Mouse (Mus musculus) stomach, embryonic 15.5 days (tissue): ENCODE data around the gene Rnf223. TPM values are rescaled to one million over a fixed set of nuclear protein-coding genes. Genes with fewer than 3 reads are reported as not detected.
"Not testable (repeated sequence)": the region's sequence is repeated elsewhere in the genome, so short reads cannot be mapped to it uniquely, and the experiment has no call there.

Source experiments
- ATAC-seq: fragments of 200-750 bp; cut with Nextera tagmentation; 2 replicates; pipeline ENCODE4 v1.8.0; 2017; ENCODE audit warnings: low read depth, moderate number of reproducible peaks, moderate TSS enrichment; ENCODE audit not compliant: insufficient read depth, low FRiP score
- H3K27ac ChIP-seq: fragments of 300-500 bp; sonication (generic); 2 replicates; pipeline ENCODE4 v1.5.1; 2015; ENCODE audit warnings: mild to moderate bottlenecking, inconsistent platforms
- H3K27me3 ChIP-seq: fragments of 300-500 bp; sonication (generic); replicated peaks from 2 replicates; pipeline ENCODE4 v1.6.1; 2015; ENCODE audit warnings: inconsistent platforms
- H3K36me3 ChIP-seq: fragments of 300-500 bp; sonication (generic); 2 replicates; pipeline ENCODE4 v1.6.1; 2015; ENCODE audit warnings: inconsistent platforms
- H3K4me1 ChIP-seq: fragments of 300-500 bp; sonication (generic); 2 replicates; pipeline ENCODE4 v1.6.1; 2015; ENCODE audit warnings: inconsistent platforms
- H3K4me2 ChIP-seq: fragments of 300-500 bp; sonication (generic); 2 replicates; pipeline ENCODE4 v1.6.1; 2015; ENCODE audit warnings: mild to moderate bottlenecking, inconsistent platforms
- H3K4me3 ChIP-seq: fragments of 300-500 bp; sonication (generic); replicated peaks from 2 replicates; pipeline ENCODE4 v1.5.1; 2015; ENCODE audit warnings: inconsistent platforms
- H3K9ac ChIP-seq: fragments of 300-500 bp; sonication (generic); 2 replicates; pipeline ENCODE4 v1.6.1; 2015; ENCODE audit warnings: inconsistent platforms
- H3K9me3 ChIP-seq: fragments of 300-500 bp; sonication (generic); 2 replicates; pipeline ENCODE4 v1.6.1; 2016; ENCODE audit warnings: inconsistent platforms
- WGBS: fragments of 180-500 bp; shearing (Covaris S2); methylation state at CpG from one replicate; pipeline ENCODE4 v1.1.7; 2015; 5-methylcytosine and 5-hydroxymethylcytosine counted together
- polyA plus RNA-seq: library from polyadenylated mRNA; unstranded; fragments of >200 nt; fragmentation: Nextera tagmentation; extraction: Ambion mirVana; gene quantifications from 2 replicates; pipeline ENCODE4 v1.2.1, GENCODE M21; 2015

The Rnf223 gene
- polyA plus RNA-seq, 1 experiment from 2014 or later: 0.44 TPM

DNA sequence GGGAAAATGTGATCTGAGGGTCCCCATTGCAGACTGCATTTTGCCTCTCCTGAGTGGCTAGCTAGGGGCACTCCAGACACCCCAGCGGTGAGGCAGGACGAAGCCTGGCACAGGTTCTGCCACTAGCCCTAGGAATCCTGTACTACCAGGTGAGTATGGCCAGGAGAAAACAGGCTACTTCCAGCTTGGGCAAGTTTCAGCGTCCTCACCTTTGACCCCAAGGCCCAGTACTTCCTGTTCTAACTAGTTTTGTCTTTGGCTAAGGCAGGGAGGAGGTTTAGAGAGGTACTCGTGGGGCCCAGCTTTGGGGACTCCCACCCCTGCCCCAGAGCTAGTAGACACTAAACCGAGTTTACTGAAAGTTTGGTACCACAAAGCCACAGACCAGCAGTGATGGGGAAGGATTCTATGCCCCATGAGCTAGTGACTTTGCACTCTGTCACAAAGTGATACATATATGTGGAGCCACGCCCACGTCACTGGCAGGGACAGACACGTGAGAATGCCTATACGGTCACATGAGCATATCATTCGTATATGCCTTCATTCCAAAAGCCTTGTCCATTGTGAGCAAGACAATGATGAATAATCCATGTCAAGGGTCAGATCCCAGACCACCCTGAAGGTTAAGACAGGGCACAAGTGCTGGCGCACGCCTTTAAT lies 3.8 kb downstream of the Rnf223 start:
- 70% methylated on average over 12 of the region's 12 CpGs for WGBS
- H3K36me3 ChIP-seq: no peaks in the 10 kb centered on the region
- no peak overlapping the region for H3K4me2 ChIP-seq
- no peaks in the 10 kb centered on the region for H3K27me3 ChIP-seq
- no peak overlapping the region for H3K9ac ChIP-seq
- no peak overlapping the region for H3K27ac ChIP-seq
- ATAC-seq: no peak
- no peaks in the 10 kb centered on the region for H3K9me3 ChIP-seq
- 0 out of 2 replicates have a peak, but pooled peaks cover 7% of the 10 kb centered on the region for H3K4me1 ChIP-seq
- H3K4me3 ChIP-seq: no peak overlapping the region

DNA sequence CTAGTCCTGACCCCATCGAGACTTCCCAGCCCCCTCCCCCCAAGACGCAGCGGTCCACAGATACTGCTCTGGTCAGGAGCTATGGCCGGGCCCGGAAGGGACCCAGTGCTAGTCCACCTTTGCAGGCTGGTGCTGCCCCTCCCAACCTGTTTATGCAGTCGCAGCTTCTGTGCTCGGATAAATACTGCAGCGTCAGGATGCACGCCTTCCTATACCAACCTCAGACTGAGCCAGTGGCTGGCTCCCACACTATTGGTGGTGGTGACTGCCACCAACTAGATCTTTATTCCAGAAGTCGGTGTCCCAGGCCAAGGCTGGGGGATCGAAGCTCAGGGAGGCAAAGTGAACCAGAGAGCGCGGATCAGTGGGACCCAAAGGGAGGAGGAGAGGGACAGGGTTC lies 4.8 kb downstream of the Rnf223 start:
- H3K36me3 ChIP-seq: no peaks in the 10 kb centered on the region
- 0 out of 2 replicates have a peak, but pooled peaks cover 7% of the 10 kb centered on the region for H3K4me1 ChIP-seq
- H3K4me2 ChIP-seq: no peak overlapping the region
- no peak overlapping the region for H3K4me3 ChIP-seq
- H3K9me3 ChIP-seq: no peaks in the 10 kb centered on the region
- no peak overlapping the region for H3K9ac ChIP-seq
- WGBS: 93% methylated on average over 13 of the region's 13 CpGs
- H3K27me3 ChIP-seq: no peaks in the 10 kb centered on the region
- ATAC-seq: no peak
- H3K27ac ChIP-seq: no peak overlapping the region; the same call in 1 of the 2 replicates

DNA sequence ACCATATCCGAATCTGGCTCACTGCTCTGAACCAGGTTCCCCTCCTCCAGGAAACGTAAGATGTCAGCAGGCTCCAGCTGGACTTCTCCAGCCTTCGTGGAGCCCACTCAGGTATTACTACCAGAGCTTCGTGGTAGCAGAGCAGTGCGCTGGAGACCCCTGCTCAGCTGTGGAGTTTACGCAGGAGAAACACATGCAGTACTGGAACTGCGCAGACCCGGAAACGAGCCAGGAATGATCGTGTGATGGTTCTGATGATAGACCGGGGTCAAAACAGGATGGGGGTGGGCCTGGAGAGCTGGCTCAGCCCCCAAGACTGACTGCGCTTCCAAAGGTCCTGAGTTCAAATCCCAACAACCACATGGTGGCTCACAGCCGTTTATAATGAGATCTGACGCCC lies 5.5 kb downstream of the Rnf223 start:
- ATAC-seq: no peak
- Histone ChIP-seq H3K27ac (no peak overlapping the region), H3K4me3 (no peak overlapping the region), H3K9ac (no peak overlapping the region), H3K9me3 (no peaks in the 10 kb centered on the region), H3K27me3 (no peaks in the 10 kb centered on the region), H3K4me2 (no peak overlapping the region), H3K36me3 (no peaks in the 10 kb centered on the region), H3K4me1 (0 out of 2 replicates have a peak, but pooled peaks cover 7% of the 10 kb centered on the region)
- 94% methylated on average over 14 of the region's 14 CpGs for WGBS

DNA sequence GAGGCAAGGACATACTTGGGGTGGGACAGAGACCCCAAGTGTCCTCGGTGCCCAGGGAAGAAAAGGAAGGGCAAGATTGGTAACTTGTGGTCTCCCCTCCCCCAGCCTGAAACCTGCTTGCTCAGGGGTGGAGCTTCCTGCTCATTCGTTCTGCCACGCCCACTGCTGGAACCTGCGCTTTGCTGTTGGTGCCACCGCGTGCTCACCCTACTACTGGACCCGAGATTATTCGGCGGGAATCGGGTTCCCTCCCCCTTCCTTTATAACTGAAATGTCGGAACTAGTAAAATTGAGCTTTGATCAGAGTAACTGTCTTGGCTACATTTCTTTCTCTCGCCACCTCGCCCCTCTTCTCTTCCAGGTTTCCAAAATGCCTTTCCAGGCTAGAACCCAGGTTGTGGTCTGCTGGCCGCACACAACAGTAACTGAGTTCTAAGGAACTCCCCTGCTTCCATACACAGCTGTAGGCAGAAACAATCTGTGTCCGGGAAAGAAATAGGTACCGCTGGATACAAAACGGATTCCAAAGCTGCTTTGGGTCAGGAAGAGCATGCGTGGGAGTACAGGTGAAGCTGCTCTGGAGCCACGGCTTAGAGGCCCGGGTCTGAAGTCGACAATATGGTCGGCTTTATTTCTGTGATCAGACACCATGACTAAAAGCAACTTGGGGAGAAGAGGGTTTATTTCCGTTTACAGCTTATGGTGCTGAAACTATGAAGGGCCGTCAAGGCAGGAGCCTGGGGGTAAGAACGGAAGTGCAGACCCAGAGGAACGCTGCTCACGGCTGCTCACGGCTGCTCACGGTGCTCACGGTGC lies 6.2 kb downstream of the Rnf223 start:
- Histone ChIP-seq H3K27me3 (no peaks in the 10 kb centered on the region), H3K27ac (no peak overlapping the region), H3K9ac (no peak overlapping the region), H3K4me3 (no peak overlapping the region), H3K4me1 (0 out of 2 replicates have a peak, but pooled peaks cover 7% of the 10 kb centered on the region), H3K36me3 (no peaks in the 10 kb centered on the region), H3K4me2 (no peak overlapping the region), H3K9me3 (no peaks in the 10 kb centered on the region)
- WGBS: 91% methylated on average over 30 of the region's 30 CpGs
- no peak for ATAC-seq

DNA sequence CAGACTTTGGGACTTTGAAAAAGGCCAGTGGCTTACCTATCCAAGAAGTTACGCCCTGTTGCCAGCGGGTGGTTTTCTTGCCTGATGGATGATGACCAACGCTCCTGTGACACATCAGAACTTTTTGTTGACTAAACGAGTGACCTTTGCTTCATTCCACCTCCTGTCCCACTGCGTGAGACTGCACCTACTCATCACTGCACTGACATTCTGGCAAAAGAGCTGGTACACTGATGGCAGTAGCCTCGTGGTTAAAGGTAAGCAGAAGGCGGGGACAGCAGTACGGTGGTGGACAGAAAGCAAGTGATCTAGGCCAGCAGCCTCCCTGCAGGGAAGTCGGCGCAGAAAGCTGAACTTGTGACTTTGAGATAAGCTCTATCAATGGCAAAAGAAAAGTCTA lies 20.6 kb downstream of the Rnf223 start:
- H3K36me3 ChIP-seq, H3K4me1 ChIP-seq, H3K27me3 ChIP-seq, ATAC-seq, H3K4me2 ChIP-seq, H3K9me3 ChIP-seq, H3K9ac ChIP-seq, H3K4me3 ChIP-seq, H3K27ac ChIP-seq: not testable (repeated sequence)
- 76% methylated on average over 10 of the region's 10 CpGs for WGBS

DNA sequence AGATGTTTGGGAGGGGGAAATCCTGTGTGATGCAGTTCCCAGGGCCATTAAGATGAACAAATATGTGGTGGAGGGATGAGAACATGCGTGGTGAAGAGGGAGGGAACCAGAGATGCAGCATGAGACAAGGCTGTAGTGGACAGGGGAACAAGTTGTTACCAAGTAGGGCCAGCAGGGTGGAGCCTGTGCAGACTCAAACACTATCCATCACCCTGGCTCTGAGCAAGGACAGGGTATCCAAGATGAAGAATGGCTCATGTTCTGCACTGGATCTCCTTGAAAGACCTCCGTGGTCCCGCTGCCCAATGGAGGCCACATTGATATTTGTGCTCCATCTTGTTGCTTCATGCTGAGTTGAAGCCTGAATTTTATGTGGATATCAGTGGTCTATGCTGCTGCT lies 24.5 kb downstream of the Rnf223 start:
- no peak overlapping the region for H3K4me2 ChIP-seq
- H3K36me3 ChIP-seq: no peaks in the 10 kb centered on the region
- H3K9ac ChIP-seq: no peak overlapping the region
- WGBS: 82% methylated on average over 3 of the region's 3 CpGs
- no peaks in the 10 kb centered on the region for H3K27me3 ChIP-seq
- no peak for ATAC-seq
- no peak overlapping the region for H3K4me3 ChIP-seq
- no peak overlapping the region for H3K27ac ChIP-seq
- H3K9me3 ChIP-seq: no peaks in the 10 kb centered on the region
- no peaks in the 10 kb centered on the region for H3K4me1 ChIP-seq

DNA sequence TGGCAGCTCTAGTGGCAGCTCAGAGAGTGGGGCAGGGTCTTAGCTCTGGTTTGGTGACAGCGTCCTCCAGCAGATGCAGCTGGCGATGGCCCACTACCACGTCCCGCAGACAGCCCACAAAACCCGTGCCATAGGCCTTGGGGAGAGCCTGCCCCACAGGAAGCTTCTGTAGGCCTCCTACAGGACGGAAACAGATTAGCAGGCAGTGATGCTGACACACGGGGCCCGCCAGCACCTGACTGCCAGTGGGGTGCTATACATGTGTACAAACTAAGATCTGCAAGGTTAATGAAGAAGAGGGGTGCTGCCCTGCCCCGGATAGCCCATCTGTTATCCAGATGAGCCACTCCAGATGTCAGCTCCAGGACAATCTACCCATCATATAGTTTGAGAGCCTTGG lies 36.2 kb downstream of the Rnf223 start:
- WGBS: 88% methylated on average over 9 of the region's 9 CpGs
- Histone ChIP-seq H3K4me1 (no peaks in the 10 kb centered on the region), H3K36me3 (peaks cover 77% of the 10 kb centered on the region), H3K9me3 (0 out of 2 replicates have a peak, but pooled peaks cover 3% of the 10 kb centered on the region), H3K9ac (no peak overlapping the region), H3K27ac (no peak overlapping the region), H3K27me3 (no peaks in the 10 kb centered on the region), H3K4me2 (no peak overlapping the region), H3K4me3 (no peak overlapping the region)
- ATAC-seq: no peak

DNA sequence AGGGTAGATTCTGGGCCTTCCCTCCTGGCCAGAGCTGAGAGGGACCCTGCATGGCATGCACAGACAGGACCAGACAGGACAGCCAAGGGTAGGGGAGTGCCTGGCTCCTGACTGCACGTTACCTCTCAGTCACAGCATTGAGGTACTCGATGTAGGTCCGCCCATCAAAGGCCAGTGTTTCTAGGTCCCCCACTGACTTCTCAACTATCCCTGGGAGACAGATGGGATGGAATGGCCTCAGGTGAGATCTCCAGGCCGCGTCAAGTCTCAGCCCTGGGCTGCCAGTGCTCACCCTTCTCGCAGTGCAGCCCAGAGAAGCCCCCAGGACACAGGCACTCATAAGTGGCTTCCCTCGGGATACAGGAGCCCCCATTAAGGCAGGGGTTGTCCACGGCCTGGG lies 38.3 kb downstream of the Rnf223 start:
- Histone ChIP-seq H3K9ac (no peak overlapping the region), H3K4me3 (no peak overlapping the region), H3K4me1 (no peaks in the 10 kb centered on the region), H3K9me3 (no peaks in the 10 kb centered on the region), H3K36me3 (peaks cover 82% of the 10 kb centered on the region), H3K4me2 (no peak overlapping the region), H3K27ac (no peak overlapping the region), H3K27me3 (no peaks in the 10 kb centered on the region)
- ATAC-seq: no peak
- 88% methylated on average over 8 of the region's 8 CpGs for WGBS

DNA sequence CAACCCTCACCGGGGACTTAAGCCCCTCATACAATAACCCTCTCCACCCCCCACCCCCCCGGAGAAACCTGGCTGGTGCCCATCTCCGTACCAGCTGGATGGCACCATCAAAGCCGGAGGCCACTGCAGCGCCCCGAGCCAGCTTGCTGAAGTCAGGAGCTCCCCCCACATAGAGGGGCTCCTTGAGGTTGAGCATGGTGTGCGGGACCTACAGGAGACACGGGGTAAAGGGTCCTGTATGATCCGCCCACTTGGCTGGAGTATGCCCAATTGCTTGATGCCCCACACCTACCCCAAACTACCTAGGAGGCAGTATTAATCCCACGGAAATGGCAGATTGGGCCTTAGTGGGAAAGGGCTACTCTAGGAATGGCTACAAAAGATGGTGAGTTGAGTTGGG lies 38.8 kb downstream of the Rnf223 start:
- no peaks in the 10 kb centered on the region for H3K4me1 ChIP-seq
- no peak overlapping the region for H3K9ac ChIP-seq
- H3K4me3 ChIP-seq: no peak overlapping the region
- no peak overlapping the region for H3K27ac ChIP-seq
- H3K36me3 ChIP-seq: peaks cover 83% of the 10 kb centered on the region
- no peak for ATAC-seq
- WGBS: 91% methylated on average over 10 of the region's 10 CpGs
- H3K4me2 ChIP-seq: no peak overlapping the region
- no peaks in the 10 kb centered on the region for H3K9me3 ChIP-seq
- no peaks in the 10 kb centered on the region for H3K27me3 ChIP-seq

DNA sequence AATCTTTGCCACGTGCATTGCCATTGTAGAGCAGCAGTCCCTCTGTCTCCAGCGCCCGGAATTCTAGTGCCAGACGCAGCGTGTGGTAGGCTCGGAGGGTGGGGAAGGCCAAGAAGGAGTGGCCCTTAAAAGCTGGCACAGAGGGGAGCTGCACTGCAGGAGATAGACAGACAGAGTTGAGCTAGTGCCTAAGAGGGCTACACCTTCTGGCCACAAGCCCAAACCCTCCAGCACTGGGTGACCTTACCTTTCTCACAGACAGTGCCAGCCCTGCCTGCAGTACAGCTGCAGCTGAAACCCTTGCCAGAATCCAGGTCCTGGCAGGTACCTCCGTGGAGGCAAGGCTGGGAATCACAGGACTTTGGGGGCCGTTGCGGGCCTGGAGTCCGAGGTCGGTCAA lies 41.5 kb downstream of the Rnf223 start:
- Histone ChIP-seq H3K36me3 (peaks cover 79% of the 10 kb centered on the region), H3K27ac (no peak overlapping the region), H3K4me3 (no peak overlapping the region), H3K4me2 (no peak overlapping the region), H3K9ac (no peak overlapping the region), H3K9me3 (no peaks in the 10 kb centered on the region), H3K4me1 (no peaks in the 10 kb centered on the region), H3K27me3 (no peaks in the 10 kb centered on the region)
- no peak for ATAC-seq
- WGBS: 94% methylated on average over 11 of the region's 11 CpGs

DNA sequence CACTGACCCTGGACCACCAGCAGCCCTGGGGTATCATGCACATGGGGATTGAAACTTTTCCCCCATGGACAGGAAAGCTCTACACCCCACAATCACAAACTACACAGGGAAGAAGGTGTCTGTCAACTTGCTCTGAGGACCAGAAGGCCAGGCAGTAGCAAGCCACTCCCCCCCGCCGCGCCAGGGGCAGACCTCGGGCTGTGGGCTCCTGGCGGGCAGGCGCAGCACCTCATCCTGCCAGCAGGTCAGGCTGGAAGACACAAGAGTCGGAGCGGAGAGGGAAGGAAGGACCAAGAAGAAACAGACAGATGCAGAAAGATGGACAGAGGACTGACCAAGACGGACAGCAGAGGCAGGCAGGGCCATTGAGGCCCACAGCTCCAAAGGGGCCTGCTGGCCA lies 47.3 kb downstream of the Rnf223 start:
- H3K9ac ChIP-seq: no peak overlapping the region
- no peaks in the 10 kb centered on the region for H3K27me3 ChIP-seq
- H3K4me3 ChIP-seq: no peak overlapping the region
- 92% methylated on average over 9 of the region's 9 CpGs for whole genome bisulfite sequencing
- H3K36me3 ChIP-seq: peaks cover 53% of the 10 kb centered on the region
- no peak overlapping the region for H3K4me2 ChIP-seq
- no peaks in the 10 kb centered on the region for H3K4me1 ChIP-seq
- no peaks in the 10 kb centered on the region for H3K9me3 ChIP-seq
- no peak for ATAC-seq
- no peak overlapping the region for H3K27ac ChIP-seq
